Mouse (Mus musculus) CD8-positive naive resting alpha-beta T cell, adult 2 months (primary cell): Measurements from ENCODE around the gene Amdhd2.

Source experiments
- DNase-seq, 2 experiments: peaks; one replicate each; pipeline ENCODE4 v3.0.0; 2022; ENCODE audit warnings: low read depth in 2 of 2, low spot score in 2 of 2

The Amdhd2 gene

GRCm38 (mm10) chr17:24163176-24163962 lies at the start of gene Amdhd2:
Gene Amdhd2 (minus strand): TSS chr17:24163766.
- peak; percentile 95 for DNase-seq

DNA sequence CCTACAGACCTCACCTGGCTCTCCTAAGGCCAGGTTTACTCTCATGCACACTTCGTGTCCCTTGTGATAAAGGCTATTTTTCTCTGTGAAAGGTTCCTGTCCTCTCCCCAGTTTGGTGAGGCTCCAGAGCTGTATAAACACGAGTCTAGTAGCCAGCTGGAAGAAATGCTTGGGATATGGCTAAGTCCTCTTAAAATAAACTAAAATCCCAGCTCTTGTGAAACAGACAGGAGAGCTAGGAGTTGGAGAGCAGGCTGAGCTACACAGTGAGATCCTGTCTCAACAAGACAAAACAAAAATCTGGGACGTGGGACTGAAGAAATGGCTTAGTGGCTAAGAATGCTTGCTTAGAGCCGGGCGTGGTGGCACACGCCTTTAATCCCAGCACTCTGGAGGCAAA lies 49.6 kb upstream of the Amdhd2 start:
- DNase-seq, result no peak

- DNase-seq, result no peak
These were observed 49.0 kb upstream of the Amdhd2 start for GRCm38 (mm10) chr17:24212441-24213018.

DNA sequence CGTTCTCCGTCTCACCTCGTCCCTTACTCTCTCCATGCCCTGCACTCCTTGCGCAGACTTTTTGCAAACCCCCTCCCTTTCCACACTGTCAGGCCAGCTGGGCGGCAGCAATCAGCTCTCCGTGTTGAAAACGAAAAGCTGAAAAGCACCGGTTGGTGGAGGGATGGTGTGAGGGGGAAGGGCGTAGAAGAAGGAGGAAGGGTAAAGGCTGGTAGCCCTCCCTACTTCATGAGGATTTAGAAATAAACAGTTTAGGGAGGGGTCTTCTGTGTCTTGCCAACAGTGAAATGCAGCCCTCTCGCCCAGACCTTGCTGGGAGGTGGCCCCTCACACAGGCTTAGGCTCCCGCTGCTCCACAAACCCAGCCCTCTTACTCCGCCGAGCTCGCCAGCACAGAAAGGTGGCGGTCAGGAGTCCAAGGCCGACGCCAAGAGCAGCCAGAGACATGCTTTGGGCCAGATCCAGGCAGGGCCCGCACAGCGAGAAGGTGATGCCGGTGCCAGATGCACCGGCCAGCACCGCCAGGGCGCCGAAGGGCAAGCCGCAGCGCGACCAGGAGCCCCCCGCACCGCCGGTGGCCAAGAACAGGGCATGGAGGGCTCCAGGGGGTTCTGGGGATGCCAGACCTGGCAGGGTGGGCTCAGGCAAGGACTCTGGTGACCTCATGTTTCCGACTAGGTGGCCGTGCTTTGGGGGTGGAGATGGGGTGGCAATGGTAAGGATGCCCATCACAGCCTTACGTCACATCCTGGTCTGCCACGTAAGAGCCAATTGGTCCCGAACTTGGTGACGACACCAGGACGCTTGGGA lies 48.3 kb upstream of the Amdhd2 start:
- DNase-seq, result no peak

DNA sequence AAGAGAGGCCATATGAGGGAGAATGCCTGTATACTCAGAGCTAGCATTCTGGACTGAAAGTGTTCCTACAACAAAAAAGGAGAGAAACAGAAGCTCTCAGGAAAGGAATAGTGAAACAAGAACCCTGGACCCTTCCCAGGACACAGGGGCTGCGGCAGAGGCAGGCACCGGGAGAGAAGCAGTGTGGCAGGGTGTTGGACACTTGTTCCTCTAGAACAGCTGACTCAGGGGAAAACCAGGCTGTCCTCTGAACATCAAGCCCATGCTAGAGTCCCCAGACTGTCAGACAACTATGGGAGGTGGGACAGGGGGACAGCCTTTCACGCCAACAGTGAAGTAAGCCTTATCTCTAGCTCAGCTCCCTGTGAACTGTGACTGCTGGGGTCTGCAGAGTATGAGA lies 47.0 kb upstream of the Amdhd2 start:
- no peak for DNase-seq

DNA sequence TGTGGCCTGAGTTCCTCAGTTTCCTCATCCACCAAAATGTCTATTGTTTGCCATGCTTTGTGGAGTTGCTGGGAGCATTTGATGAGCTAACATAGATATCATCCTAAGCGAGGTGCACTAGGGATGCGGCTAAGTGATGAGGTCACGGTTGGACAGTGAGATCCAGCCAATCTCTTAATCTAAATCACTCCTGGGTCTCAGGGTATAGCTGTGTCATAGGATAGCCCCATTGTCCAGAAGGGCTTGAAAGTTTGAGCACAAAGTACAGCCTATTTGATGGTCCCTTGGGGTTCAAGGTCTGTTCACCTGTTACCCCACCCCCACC lies 46.3 kb upstream of the Amdhd2 start:
- DNase-seq, result no peak

GRCm38 (mm10) chr17:24209043-24209915 lies 45.7 kb upstream of the Amdhd2 start, which contains the start of gene Ntn3:
Gene Ntn3 (minus strand): TSS chr17:24209531.
- DNase-seq, result no peak

- DNase-seq, result no peak
These were observed 45.1 kb upstream of the Amdhd2 start for GRCm38 (mm10) chr17:24208641-24209042.

DNA sequence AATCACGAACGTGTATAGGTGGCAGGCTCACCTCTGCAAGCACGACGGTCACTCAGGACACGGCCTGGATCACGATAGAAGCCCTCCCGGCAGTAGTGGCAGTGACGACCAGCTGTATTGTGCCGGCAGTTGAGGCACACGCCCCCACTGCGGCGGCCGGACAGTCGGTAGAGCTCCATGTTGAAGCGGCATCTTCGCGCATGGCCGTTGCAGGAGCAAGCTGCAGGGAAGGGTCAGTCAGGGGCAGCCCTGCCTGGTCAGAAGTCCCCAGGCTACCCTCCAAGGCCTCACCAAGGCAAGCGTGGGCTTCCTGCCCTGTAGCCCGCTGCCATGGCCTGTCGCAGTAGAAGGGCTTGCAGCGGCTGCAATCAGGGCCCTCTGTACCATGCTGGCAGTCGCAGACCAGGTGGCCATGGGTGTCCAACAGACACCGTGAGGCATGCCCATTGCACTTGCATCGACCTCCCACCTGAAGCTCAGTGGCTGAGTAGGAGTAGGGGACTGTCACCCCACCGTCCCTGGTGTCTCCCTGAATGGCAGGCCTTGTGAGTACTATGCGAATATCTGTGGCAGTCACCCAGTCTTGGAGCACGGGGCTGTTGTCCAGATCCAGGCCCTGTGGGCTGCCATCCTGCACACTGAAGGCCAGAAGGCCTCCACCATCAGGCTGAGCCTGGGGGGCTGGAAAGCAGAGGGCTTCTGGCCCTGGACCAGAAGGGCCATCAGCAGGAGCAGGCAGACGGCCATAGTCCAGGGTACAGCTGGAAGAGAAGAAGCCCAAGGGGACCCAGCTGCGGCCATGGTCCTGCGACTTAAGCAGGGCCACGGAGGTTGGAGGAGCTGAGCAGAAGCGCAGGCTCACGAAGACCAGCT lies 44.4 kb upstream of the Amdhd2 start:
- no peak for DNase-seq

GRCm38 (mm10) chr17:24206451-24207351 lies 43.1 kb upstream of the Amdhd2 start:
- DNase-seq, result no peak

GRCm38 (mm10) chr17:24205908-24206361 lies 42.4 kb upstream of the Amdhd2 start:
- no peak for DNase-seq

GRCm38 (mm10) chr17:24205284-24205888 lies 41.8 kb upstream of the Amdhd2 start, which contains the start of gene Tbc1d24:
Gene Tbc1d24 (minus strand): TSS chr17:24205562.
- DNase-seq, result peak; percentile 74 to 75

- no peak for DNase-seq
These were observed 41.3 kb upstream of the Amdhd2 start for GRCm38 (mm10) chr17:24204846-24205245.

GRCm38 (mm10) chr17:24203611-24204534 lies 40.3 kb upstream of the Amdhd2 start:
- DNase-seq, result no peak

DNA sequence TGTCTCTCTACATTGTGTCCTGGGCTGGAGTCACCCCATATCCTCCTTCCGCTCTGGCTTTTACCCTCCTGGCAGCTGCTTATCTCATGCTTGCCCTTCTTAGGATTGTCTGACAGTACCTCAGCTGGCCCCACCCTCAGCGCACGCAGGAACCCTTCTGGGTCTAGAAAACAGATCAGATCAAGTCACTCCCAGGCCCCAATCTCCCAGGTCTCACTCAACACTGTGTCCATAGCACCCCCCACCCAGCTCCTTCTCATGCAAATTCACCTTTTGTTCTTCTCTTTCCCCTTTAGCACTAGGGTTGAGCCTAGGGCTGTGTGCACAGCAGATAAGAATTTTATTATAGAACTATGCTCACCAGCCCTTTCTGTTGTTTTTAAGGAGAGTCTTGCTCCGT lies 39.5 kb upstream of the Amdhd2 start:
- DNase-seq, result no peak

- DNase-seq, result no peak
These were observed 37.5 kb upstream of the Amdhd2 start for GRCm38 (mm10) chr17:24201092-24201491.

DNA sequence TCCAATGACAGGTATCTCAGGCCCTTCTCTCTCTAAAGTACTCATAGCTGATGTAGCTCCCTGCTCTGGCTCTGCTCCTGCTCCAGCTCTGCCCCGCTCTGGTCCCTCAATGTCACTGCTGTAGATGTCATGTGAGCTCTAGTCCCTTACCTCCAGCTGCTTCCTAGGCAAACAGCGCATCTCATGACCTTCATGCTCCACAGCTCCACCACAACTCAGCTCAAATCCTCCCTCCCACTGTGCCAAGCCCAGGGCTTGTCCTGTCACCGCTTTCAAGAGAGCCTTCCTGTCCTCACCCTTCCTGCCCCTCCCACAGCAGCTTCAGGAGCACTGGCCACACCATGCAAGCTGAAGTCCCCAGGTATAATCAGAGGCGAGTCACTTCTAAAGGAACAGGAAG lies 36.2 kb upstream of the Amdhd2 start:
- no peak for DNase-seq
